Mouse (Mus musculus) ovary, adult 18-20 months (tissue): ENCODE results near the gene Fam133b.
"Not testable (repeated sequence)": the region's sequence is repeated elsewhere in the genome, so short reads cannot be mapped to it uniquely, and the experiment has no call there.

ENCODE experiments used
- DNase-seq: peaks from one replicate; pipeline ENCODE4 v3.0.0; 2022; ENCODE audit warnings: low spot score, mixed read lengths

Gene Fam133b

DNA sequence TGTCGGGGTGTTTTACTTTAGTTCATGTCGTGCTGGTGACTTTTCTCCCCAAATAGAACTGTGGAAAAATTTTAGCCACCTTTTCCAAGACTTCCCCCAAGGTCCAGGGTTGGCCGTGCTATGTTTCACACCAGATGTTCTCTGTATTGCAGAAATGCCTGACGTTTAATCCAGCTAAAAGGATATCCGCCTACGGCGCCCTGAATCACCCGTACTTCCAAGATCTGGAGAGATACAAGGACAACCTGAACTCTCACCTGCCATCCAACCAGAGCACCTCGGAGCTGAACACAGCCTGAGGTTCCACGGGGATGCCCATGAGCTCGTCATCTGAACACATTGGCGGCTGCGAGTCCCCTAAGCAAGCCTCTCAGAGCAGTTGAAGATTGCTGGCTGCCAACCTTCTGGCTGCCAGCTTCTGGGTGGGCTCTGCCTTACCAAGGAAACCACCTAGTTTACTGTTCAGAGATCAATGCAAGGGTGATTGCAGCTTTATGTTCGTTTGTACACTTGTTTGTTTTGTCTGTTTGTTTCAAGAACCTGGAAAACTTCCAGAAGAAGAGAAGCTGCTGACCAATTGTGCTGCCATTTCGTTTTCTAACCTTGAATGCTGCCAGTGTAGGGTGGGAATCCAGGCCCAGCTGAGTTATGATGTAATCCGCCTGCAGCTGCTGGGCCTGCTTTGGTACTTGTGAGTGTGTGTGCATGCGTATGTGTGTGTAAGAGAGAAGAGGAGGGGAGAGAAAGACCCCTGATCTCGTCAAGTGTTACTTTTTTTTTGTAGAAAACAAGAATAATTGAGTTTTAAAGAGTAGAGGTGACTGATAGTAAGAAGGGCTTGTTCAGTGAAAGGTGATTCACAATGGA, 22.9 kb upstream of the Fam133b start:
- no peak for DNase-seq

DNA sequence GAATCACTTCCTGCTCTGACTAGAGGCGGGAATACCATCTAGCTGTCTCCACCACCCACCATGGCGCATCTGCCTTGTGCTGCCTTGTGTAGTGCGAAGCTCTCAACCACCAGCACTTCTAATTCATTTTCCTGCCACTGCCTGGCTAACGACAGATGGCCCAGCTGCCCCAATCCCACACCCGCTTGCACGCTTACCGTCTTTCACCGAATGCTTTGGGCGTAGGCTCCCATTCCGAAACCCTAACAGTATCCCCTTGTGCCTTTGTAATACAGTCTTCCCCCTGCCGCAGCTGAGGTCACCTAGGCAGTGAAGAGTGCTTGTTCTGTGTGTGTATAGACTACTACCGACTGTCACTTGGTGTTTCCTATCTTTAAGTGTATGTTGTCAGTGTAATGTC, 21.9 kb upstream of the Fam133b start:
- no peak for DNase-seq

DNA sequence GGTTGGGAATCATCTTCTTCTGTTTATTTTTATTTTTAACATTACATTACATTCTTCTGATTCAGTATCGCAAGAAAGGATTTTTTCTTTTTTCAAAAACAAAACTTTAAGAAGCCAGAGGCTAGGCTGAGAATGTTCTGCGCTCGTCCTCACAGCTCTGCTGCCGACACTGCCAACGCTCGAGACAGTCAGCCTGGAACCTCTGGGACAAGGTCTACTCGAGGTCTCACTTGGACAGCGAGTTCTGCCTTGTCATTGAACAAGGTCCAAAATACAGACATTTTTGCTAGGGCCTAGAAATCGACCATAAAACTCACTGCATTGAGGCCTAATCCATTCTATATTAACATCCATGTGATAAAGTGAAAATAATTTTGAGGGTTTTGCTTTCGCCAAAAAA, 20.8 kb upstream of the Fam133b start:
- DNase-seq: no peak

DNA sequence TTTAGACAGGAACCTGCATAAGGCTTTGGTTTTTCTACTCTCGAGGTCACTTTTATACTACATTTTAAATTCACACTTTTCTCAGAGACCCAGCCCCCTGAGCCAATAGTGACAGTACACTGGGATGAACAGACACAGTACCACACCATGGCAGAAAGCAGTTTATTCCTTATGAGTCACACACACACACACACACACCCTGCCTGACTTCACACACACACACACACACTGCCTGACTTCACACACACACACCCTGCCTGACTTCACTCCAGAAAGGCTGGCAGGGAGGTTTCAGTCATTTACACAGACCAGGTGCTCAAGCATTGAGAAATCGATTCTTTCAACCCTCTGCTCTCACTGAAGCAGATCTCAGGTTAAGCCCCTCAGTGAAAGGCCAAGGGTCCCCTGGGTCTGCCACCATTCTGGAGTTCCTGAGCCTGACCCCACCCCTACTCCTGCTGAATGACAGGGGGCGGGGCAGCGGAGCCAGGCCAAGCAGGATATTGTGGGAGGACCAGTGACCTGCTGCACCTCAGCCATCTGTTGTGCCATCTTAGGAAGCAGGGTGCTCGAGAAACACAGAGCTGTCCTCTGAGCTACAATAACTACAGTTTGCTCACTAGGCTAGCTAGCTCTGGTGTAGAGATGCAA, 16.5 kb upstream of the Fam133b start:
- no peak for DNase-seq

DNA sequence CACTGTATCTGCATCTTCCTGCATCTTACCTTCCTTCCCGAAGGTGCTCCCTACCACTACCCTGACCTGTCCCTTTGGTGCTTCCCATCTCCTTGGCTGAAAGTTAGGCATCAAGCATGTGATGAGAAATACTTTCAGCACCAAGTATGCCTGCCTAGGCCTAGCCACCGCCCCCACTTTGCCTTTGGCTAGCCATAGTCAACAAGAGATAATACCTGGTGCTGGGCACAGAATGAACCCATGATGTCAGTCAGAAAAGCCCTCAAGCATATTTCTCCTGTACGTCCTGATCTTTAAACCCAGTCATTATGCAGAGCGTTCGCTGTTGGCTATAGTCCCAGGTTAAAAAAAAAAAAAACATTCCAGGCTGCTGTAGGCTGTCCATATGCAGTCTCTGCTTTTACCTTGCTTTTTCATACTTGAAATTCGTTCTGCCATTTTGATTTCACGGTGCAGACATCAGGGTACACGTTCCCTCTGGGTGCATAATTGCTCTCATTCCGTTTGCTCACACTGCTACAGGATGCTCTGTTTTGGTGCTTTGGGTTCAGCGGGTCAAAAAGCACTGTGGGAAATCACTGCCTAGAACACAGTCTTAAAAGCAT, 13.9 kb upstream of the Fam133b start:
- no peak for DNase-seq

DNA sequence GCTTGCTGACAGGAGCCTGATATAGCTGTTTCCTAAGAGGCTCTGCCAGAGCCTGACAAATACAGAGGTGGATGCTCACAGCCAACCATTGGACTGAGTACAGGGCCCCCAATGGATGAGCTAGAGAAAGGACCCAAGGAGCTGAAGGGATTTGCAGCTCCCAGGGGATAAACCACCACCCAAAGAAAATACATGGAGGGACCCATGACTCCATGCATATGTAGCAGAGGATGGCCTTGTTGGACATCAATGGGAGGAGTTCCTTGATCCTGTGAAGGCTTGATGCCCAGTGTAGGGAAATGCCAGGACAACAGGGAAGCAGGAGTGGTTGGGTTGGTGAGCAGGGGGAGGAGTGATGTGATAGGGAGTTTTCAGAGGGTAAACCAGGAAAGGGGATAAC, 11.6 kb upstream of the Fam133b start:
- not testable (repeated sequence) for DNase-seq

DNA sequence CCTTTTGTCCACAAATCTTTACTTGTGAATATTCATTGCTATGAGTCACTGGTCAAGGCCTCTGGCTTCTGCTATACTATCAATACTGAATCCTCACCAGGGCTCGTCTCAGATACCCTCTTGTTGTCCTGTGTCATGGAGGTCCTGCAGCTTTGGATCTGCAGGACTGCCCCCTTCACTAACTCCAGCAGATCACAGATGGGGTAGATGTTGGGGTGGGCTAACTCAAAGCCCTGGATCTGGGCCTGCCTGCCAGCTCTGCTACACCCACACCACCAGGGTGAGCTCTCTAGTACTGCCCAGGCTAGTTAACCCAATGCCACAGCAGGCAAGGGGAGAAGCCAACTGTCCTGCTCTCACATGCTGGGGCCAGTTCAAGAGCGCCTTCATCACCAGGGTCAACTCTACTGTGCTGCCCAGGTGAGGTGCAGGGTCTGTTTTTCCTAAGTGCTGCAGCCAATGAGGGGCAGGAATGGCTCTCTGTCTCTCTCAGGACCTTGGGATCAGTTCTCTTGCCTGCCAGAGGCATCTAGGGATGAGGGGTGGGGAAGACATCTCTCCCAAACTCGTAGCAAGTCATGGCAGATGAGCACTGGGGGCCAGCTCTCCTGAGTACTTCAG, 6.9 kb upstream of the Fam133b start:
- no peak for DNase-seq

DNA sequence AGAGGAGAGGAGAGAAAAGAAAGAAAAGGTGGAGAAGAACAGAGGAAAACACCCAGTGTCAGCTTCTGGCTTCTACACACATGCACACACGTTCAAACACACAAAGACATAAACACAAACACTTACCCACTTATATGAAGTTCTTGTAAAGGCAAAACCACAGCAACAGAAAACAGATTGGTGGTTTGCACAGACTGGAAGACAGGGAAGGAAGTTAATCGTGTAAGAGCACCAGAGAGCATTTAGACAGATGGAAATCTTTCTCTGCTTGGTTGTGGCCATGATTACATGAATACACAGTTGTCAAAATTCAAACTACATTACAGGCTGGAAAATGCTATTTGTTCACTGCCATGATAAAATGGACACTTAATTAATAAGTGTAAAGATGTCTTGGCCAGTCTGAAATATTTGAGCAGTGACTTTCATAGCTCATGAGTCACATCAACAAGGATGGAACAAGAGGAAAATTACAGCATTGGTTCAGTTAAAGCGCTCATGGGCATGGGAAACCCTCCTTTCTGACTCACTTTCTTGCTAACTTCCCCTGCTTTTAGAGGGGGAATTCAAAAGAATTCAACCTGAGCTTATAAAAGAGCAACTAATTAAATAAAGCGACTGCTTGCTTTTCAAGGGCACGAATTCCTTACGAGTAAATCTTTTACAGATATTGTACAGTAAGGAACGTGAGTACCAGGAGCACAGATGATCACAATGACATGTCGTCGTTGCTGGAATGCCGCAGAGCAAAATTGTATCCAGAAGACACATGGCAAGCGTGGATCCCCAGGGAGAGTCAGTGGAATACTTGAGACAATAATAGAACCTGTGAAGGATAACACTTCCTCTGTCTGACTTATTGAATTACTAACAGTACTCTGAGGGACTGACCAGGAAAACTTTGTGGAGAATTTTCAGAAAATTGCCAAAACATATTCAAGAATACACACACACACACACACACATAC, 4.8 kb upstream of the Fam133b start:
- DNase-seq: no peak

DNA sequence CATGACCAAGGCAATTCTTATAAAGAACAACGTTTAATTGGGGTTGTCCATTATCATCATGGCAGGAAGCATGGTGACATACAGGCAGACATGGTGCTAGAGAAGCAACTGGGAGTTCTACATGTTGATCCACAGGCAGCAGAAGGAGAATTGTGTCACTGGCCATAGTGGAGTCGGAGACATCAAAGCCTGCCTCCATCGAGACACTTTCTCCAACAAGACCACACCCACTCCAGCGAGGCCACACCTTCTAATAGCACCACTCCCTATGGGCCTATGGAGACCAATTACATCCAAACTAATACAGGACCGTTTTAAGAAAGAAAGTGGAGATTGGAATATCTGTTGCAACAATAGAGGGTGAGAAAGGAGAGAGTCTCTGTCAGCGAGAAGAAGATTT, 1.8 kb upstream of the Fam133b start:
- DNase-seq: no peak

DNA sequence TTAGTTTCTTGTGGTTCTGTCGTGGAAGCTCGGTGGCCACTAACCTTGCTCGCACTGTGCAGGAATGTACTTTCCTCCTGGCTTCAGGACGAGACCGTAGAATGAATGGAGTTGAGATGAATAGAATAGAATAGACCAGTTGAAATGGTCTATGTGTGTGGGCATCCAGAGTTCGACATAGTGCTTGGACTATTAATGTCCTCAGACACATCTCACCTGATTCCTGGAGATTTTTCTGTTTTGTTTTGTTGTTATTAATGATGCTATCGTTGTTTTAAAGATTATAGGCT, 792 bp downstream of the Fam133b start:
- no peak for DNase-seq

DNA sequence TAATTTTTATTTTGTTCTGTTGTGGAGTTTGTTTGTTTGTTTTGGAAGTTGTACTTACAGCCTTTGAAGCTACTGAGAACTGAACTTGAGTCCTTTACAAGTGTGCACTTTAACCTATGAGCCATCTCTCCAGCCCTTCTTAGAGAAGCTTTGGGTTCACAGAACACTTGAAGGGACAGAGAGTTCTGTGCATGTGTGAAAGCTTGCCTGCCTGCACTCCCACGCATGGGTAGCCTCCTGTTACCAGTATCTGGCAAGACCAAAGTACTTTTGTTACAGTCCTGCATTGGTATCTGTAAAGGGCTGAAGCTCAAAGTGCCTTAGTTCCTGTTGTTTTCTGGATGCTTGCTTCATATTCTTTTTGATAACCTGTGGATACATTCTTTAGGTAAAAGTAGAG, 2.6 kb downstream of the Fam133b start:
- no peak for DNase-seq

DNA sequence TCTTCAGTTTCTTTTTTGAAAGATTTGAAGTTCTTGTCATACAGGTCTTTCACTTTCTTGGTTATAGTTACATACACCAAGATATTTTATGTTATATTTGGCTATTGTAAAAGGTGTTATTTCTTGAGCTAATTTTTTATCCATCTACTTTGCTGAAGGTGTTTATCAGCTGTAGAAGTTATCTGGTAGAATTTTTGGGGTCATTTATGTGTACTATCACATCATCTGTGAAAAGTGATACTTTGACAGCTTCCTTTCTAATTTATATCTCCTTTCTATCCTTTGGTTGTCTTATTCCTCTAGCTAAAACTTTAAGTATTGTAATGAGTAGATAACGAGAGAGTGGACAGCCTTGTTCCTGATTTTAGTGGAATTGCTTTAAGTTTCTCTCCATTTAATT, 7.8 kb downstream of the Fam133b start:
- no peak for DNase-seq

DNA sequence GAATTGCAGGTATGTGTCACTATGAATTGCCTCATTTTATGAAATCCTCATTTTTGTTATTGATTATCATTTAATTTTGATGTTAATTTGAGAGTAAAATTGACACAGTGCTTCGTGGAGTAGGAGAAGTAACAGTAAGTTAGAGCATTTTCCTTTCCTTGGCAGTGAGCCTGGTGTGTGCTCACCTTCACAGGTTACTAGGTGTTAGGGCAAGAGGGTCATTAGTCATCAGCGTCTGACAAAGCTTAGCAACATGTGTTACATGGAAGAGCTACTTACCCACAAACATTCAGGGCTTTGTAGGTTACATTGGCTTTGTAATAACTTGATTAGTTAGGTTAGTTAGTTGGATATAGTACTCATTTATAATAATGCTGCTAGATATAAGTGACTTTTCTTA, 10.6 kb downstream of the Fam133b start:
- no peak for DNase-seq

DNA sequence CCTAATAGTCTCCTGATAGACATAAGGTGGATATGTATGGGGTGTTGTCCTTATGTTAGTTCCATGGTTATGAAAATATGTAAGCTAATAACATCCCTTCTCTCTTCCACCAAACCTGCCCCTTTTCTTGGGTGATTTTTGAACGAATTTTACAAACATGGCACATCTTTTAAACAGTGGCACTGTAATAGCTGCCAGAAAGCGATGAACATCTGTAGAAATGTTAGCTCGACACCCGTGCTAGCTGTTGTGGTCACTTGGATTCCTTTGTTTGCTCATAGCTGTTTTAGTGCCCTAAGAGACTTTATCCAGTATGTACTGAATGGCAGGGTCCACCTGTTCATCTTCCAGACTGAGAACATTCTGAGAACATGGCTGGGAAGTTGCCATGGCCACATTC, 27.6 kb downstream of the Fam133b start, which contains the start of gene 1700109H08Rik:
1700109H08Rik (plus strand) TSS at position 301 of the 400 bp plus-strand sequence.
- DNase-seq: no peak

DNA sequence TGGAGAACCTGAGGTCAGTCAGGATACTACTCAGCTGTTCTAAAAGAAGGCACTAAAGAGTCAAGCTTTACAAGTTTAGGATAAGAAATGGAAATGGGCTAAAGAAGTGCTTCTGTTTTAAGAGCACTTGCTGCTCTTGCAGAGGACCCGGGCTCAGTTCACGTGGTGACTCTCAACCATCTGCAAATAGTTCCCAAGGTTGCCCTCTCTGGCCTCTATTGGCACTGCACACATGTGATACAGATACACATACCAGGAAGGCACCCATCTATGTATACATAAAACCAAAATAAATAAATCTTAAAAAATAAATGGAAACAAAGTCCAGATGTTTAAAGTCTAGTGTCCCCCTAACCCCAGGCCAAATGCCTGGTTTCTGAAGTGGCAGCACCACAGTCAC, 31.2 kb downstream of the Fam133b start:
- no peak for DNase-seq

DNA sequence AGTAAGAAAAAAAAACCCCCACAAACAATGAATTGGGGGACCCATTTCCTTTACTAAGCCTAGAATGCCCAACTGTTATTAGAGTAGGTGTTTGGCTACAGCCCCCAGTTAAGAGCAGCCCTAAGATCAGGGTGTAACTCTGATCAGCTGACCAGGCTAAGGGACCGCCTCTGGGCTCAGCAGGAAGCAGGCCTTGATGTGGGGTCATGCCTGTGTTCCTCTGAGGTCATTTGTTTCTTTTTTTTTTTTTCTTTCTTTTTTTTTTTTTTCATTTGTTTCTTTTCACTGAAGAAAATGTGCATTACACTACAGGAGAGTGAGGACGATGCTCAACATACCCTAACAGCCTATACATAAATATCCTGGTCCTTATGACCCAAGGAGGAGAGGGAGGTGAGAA, 34.3 kb downstream of the Fam133b start:
- no peak for DNase-seq

DNA sequence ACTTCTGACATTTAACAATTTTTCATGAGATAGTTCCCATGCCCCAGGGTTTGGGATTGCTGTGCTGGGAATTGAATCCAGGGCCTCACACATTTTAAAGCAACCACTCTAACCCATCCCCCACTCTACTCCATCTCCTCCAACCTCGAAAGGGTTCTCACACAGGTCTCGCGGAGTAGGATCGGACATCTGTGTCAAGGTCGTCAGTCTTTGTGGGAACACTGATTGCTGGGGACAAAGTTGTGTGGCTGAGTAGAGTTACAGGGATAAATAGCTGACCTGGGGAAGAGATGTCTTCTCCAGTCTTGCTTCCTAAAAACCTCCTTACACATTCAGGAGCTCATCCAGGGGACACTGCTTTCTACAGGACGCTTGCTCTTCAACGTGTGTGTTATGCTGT, 35.4 kb downstream of the Fam133b start:
- no peak for DNase-seq

DNA sequence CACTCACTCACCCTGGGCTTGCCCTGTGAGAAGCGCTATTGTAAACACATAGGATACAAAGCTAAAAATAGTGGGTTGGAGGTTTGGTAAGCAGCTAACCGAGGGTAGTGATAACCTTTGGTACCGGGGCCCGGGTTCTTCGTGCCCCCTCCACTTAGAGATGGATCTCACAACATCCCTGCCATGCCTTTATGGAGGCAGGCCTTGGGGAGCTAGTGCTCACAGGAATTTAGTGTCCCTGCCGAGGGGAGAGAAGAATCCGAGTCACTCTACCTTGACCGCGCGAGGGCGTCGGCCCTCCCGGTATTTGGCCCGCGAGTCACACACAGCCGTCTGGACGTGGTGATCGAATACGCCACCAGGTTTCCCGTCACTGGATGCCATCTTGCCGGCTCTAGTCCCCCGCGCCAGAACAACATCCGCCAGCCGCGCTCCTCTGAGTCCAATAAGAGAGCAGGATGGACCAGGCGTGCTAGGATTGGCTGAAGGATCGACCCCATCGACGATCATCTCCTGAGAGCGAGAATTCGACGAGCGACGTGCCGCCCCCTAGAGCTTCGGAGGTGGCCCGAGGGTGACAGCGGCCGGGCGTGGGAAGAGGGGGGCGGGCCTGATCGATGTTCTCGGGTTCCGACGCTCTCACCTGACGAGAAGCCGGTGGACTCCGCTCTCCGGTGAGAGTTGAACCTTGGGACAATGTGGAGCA, 52.2 kb downstream of the Fam133b start, which contains the start of gene Pex1:
Pex1 (plus strand) TSS at position 374 of the 706 bp plus-strand sequence.
- DNase-seq: peak; percentile 92

DNA sequence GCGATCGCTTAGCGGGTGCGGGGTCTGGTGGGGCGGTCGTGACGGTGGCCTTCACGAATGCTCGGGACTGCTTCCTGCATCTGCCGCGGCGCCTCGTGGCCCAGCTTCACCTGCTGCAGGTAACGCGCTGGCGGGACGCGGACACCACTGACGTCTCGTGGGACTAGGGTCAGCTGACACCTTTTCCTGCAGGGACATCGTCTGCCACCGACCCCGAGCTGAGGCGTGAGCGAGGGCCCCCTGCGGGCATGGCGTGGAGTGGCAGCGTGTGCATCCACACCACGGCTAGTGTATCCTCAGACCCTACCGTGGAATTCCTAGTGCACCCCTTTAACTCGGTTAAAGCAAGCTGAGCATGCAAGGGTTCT, 52.8 kb downstream of the Fam133b start, which contains the start of gene Rbm48:
Rbm48 (minus strand) TSS at position 187 of the 368 bp plus-strand sequence.
- peak; percentile 65 for DNase-seq

DNA sequence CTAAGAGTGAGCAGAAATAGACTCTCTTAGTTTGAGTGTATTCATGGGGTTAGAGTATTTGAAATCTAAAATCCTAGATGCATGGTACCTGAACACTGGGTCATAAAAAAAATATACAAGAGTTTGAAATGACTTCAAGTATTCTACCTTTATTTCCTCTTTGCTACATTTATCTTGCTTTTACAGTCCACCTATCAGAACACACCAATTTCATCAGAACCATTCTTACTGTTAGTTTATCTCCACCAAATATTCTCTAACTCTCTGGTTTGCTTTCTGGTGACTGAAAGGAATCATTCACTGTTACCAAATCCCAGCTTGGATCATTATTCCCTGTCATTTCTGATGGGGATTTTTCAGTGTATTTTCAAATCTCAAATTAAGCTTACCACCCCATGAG, 53.5 kb downstream of the Fam133b start:
- DNase-seq: no peak

DNA sequence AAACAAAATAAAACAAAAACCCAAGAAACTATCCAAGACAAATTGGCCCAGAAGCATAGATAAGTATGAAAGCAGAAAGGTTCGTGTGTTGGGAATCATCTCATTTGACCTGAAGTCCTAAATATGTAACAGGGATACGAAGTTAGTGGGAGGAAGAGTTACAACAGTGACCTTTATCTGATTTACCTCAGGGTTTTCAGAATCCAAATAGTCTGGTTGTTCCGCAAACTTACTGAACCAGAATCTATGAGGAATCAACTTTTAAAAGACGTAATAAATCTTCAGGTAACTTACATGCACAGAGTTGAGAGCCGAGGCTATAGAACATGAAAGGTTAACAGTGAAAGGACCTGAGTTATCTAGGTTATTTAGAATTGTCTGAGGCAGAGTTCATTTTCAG, 55.1 kb downstream of the Fam133b start:
- DNase-seq: no peak
